Mouse (Mus musculus) MEL-GATA-1-ER (cell line): ENCODE results near the gene Palmd.

Experiments used
- DNase-seq: peaks from one replicate; pipeline ENCODE4 v3.0.0-alpha.2; 2012; ENCODE audit warnings: low read depth; ENCODE audit errors: extremely low read depth

Palmd gene

DNA sequence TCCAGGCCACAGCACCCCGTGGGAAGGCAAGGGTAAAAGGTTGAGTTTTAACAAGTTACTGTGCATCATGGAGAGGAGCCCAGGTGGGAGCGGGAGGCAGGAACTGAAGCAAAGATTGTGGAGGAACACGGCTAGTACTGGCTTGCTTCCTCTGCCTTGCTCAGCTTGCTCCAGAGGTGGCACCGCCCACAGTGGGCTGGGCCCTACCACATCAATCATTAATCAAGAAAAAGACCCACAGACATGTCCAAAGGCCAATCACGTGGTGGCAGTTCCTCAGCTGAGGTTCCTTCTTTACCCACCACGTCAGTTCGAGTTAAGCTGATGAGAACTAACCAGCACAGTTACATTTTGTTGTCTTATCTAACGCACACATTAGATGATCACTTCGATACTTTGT, 75.9 kb downstream of the Palmd start:
- DNase-seq = peak; percentile 35

- no peak for DNase-seq
Measured at GRCm38 (mm10) chr3:116892206-116892563, 76.6 kb downstream of the Palmd start.

DNA sequence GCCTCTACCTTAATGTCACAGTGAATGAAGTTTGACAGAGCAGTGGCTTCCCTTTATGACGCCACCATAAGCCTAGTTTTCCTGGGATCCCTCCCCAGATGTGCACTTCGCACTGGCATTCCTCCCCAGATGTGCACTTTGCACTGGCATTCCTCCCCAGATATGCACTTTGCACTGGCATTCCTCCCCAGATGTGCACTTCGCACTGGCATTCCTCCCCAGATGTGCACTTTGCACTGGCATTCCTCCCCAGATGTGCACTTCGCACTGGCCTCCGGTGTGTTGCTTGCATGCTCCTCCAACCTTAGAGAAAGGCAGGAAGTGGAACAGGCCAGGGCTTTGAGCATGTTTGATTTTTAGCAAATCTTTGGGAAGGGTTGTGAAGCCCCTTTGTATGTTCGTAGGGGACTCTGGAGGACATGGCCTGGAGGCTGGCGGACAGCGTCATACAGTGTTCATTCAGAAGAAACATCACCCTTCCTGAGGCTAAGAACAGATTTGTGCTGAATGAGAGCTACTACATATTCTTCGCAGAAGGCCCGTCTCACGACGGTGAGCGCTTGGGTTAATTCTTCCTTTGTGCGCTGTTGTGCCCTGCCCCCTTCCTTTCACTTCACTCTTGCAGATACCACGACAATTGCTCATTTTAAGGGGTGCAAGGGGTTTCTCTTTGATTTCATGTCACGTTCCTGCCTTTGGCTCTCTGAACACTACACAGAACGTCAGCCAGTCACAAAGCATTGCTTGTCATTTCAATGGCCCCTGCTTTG, 77.2 kb downstream of the Palmd start:
- no peak for DNase-seq

DNA sequence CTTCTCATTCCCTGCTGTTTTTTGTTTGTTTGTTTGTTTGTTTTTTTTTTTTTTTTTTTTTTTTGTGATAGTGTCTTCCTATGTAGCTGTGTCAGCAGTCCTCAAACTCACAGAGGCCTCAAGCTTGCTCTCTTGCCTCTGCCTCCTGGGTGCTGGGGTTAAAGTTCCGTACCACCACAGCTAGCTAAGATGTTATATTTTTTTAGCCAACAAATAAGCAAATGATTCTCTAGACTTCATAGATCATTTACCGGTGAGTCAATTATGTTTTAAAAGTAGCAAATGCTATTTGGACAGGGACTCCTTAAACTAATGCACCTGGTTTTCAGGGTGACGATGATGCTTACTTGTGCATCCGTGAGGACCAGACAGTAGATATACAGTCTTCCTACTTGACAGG, 78.2 kb downstream of the Palmd start:
- no peak for DNase-seq

GRCm38 (mm10) chr3:116889358-116889757, 79.4 kb downstream of the Palmd start:
- DNase-seq = no peak

DNA sequence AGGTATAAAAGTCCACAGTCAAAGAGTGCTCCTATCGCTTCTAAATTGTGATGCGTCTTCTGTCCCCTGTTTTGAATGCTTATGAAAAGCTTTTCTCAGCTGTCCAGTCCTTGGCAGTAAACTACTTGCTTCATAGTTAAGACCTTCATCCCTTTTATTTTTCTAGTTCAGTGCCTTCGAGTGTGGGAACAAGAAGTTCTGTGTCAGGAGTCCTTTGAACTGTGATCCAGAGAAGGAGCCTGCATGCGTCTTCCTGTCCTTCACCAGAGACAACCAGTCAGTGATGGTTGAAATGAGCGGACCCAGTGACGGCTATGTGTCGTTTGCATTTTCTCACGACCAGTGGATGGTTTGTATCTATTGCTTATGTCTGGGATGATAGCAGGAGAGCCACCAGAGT, 83.8 kb downstream of the Palmd start:
- no peak for DNase-seq

- DNase-seq = no peak
Measured at GRCm38 (mm10) chr3:116882221-116882960, 86.4 kb downstream of the Palmd start.

- no peak for DNase-seq
Measured at GRCm38 (mm10) chr3:116870372-116870771, 98.4 kb downstream of the Palmd start.
